Mouse (Mus musculus) midbrain, postnatal 0 days (tissue): ENCODE data around the gene Lat2. TPM values are rescaled to one million over a fixed set of nuclear protein-coding genes. Genes with fewer than 3 reads are reported as not detected.
A peak's percentile ranks its signal among the peaks of the same experiment; 100 is the strongest.

Experiments
- ATAC-seq: fragments of 200-750 bp; cut with Nextera tagmentation; 2 replicates; pipeline ENCODE4 v1.8.0; 2017; ENCODE audit warnings: moderate number of reproducible peaks, mild to moderate bottlenecking, moderate TSS enrichment, moderate library complexity; ENCODE audit not compliant: low FRiP score
- DNase-seq: peaks from one replicate; pipeline ENCODE4 v3.0.0-alpha.2; 2015; ENCODE audit warnings: low spot score
- H3K27ac ChIP-seq: fragments of 300-500 bp; sonication (generic); 2 replicates; pipeline ENCODE4 v1.5.1; 2014; ENCODE audit warnings: low read depth, mild to moderate bottlenecking, low read length, mixed read lengths
- H3K27me3 ChIP-seq: fragments of 300-500 bp; sonication (generic); 2 replicates; pipeline ENCODE4 v1.6.1; 2014; ENCODE audit warnings: low read length, control low read depth, mixed read lengths; ENCODE audit not compliant: insufficient read depth
- H3K36me3 ChIP-seq: fragments of 300-500 bp; sonication (generic); 2 replicates; pipeline ENCODE4 v1.6.1; 2014; ENCODE audit warnings: low read length, control low read depth, mixed read lengths; ENCODE audit not compliant: insufficient read depth
- H3K4me1 ChIP-seq: fragments of 300-500 bp; sonication (generic); 2 replicates; pipeline ENCODE4 v1.6.1; 2014; ENCODE audit warnings: mild to moderate bottlenecking, control low read depth, antibody characterized with exemption, low read length, mixed read lengths; ENCODE audit not compliant: insufficient read depth
- H3K4me2 ChIP-seq: fragments of 300-500 bp; sonication (generic); 2 replicates; pipeline ENCODE4 v1.6.1; 2014; ENCODE audit warnings: low read depth, mild to moderate bottlenecking, low read length, mixed read lengths; ENCODE audit not compliant: poor library complexity, severe bottlenecking
- H3K4me3 ChIP-seq: fragments of 300-500 bp; sonication (generic); 2 replicates; pipeline ENCODE4 v1.5.1; 2014; ENCODE audit warnings: low read depth, mild to moderate bottlenecking, low read length, moderate library complexity
- H3K9ac ChIP-seq: fragments of 300-500 bp; sonication (generic); replicated peaks from 2 replicates; pipeline ENCODE4 v1.6.1; 2014; ENCODE audit warnings: mild to moderate bottlenecking, low read length, moderate library complexity, mixed read lengths; ENCODE audit not compliant: poor library complexity, severe bottlenecking
- H3K9me3 ChIP-seq: fragments of 300-500 bp; sonication (generic); 2 replicates; pipeline ENCODE4 v1.6.1; 2016; ENCODE audit warnings: low read length, control low read depth
- CTCF ChIP-seq: IDR thresholded peaks from 2 replicates; pipeline ENCODE4 v1.5.1; 2016; ENCODE audit warnings: antibody characterized with exemption, mild to moderate bottlenecking
- WGBS: fragments of 180-500 bp; shearing (Covaris S2); extraction: QIAGEN DNeasy Blood & Tissue Kit; methylation state at CpG from one replicate; pipeline ENCODE4 v1.1.7; 2014; 5-methylcytosine and 5-hydroxymethylcytosine counted together
- polyA plus RNA-seq: library from polyadenylated mRNA; unstranded; fragments of >200 nt; fragmentation: Nextera tagmentation; extraction: Ambion mirVana; gene quantifications from 2 replicates; pipeline ENCODE4 v1.2.1, GENCODE M21; 2015
- total RNA-seq: library from RNA; depleted of rRNA; stranded (reverse); fragments of >200 nt; gene quantifications from 2 replicates; pipeline ENCODE4 v1.2.3, GENCODE M21; 2014

The Lat2 gene
- total and polyA plus RNA-seq, 2 experiments from 2014 or later, result 0.44 to 2.2 TPM

GRCm38 (mm10) chr5:134646461-134646860 is 31.6 kb upstream of the Lat2 start:
- Histone ChIP-seq H3K27me3 (no peaks in the 10 kb centered on the region), H3K9ac (no peak overlapping the region), H3K27ac (no peak overlapping the region), H3K9me3 (no peaks in the 10 kb centered on the region), H3K4me1 (no peaks in the 10 kb centered on the region), H3K4me2 (no peak overlapping the region), H3K36me3 (no peaks in the 10 kb centered on the region), H3K4me3 (no peak overlapping the region)
- WGBS, result 70% methylated on average over 4 of the region's 4 CpGs
- TF ChIP-seq CTCF, result no peak
- no peak for DNase-seq
- ATAC-seq, result no peak

- no peaks in the 10 kb centered on the region for H3K27me3 ChIP-seq
- no peaks in the 10 kb centered on the region for H3K9me3 ChIP-seq
- H3K36me3 ChIP-seq, result no peaks in the 10 kb centered on the region
- no peak overlapping the region for H3K4me3 ChIP-seq
- DNase-seq (peak; percentile 19), ATAC-seq (no peak)
- WGBS, result 76% methylated on average over 8 of the region's 8 CpGs
- H3K9ac ChIP-seq, result no peak overlapping the region
- H3K4me1 ChIP-seq, result no peaks in the 10 kb centered on the region
- no peak overlapping the region for H3K4me2 ChIP-seq
- TF ChIP-seq CTCF, result no peak
- H3K27ac ChIP-seq, result no peak overlapping the region
Measured at GRCm38 (mm10) chr5:134644643-134645118, 29.9 kb upstream of the Lat2 start.

- no peak overlapping the region for H3K4me3 ChIP-seq
- no peaks in the 10 kb centered on the region for H3K4me1 ChIP-seq
- H3K36me3 ChIP-seq, result no peaks in the 10 kb centered on the region
- no peak overlapping the region for H3K9ac ChIP-seq
- DNase-seq, result no peak
- WGBS, result 74% methylated on average over 1 of the region's 1 CpGs
- no peaks in the 10 kb centered on the region for H3K27me3 ChIP-seq
- no peak overlapping the region for H3K4me2 ChIP-seq
- no peaks in the 10 kb centered on the region for H3K9me3 ChIP-seq
- H3K27ac ChIP-seq, result no peak overlapping the region
- 0 out of 2 replicates have a peak, but pooled peaks have one; percentile 26 for TF ChIP-seq CTCF
- no peak for ATAC-seq
Measured at GRCm38 (mm10) chr5:134644121-134644520, 29.3 kb upstream of the Lat2 start.

GRCm38 (mm10) chr5:134640371-134640770 is 25.5 kb upstream of the Lat2 start:
- ATAC-seq, result no peak
- WGBS, result 93% methylated on average over 3 of the region's 3 CpGs
- Histone ChIP-seq H3K27ac (no peak overlapping the region), H3K27me3 (no peaks in the 10 kb centered on the region), H3K4me3 (no peak overlapping the region), H3K4me2 (no peak overlapping the region), H3K4me1 (peaks cover 6% of the 10 kb centered on the region; the same call in 1 of the 2 replicates), H3K36me3 (peaks cover 2% of the 10 kb centered on the region; the same call in 1 of the 2 replicates), H3K9ac (no peak overlapping the region), H3K9me3 (no peaks in the 10 kb centered on the region)
- no peak for TF ChIP-seq CTCF
- no peak for DNase-seq

GRCm38 (mm10) chr5:134639269-134639682 is 24.5 kb upstream of the Lat2 start, which contains the start of gene Eif4h:
Gene Eif4h (minus strand): TSS chr5:134639490.
- Histone ChIP-seq H3K4me3 (peak within 1 kb of the TSS; percentile 99), H3K9ac (peak within 1 kb of the TSS; percentile 98), H3K4me1 (peaks cover 6% of the 10 kb centered on the region; the same call in 1 of the 2 replicates), H3K27ac (peak within 1 kb of the TSS; percentile 97), H3K9me3 (no peaks in the 10 kb centered on the region), H3K36me3 (peaks cover 5% of the 10 kb centered on the region; the same call in 1 of the 2 replicates), H3K4me2 (peak within 1 kb of the TSS; percentile 59), H3K27me3 (no peaks in the 10 kb centered on the region)
- TF ChIP-seq CTCF, result no peak
- ATAC-seq (peak; percentile 92), DNase-seq (peak; percentile 97)
- 0% methylated on average over 49 of the region's 52 CpGs for WGBS

GRCm38 (mm10) chr5:134638461-134639268 is 23.8 kb upstream of the Lat2 start:
- Histone ChIP-seq H3K27ac (peak overlapping the region; percentile 97), H3K4me3 (peak overlapping the region; percentile 99), H3K9me3 (no peaks in the 10 kb centered on the region), H3K36me3 (peaks cover 5% of the 10 kb centered on the region; the same call in 1 of the 2 replicates), H3K4me1 (peaks cover 6% of the 10 kb centered on the region; the same call in 1 of the 2 replicates), H3K9ac (peak overlapping the region; percentile 98), H3K4me2 (peak overlapping the region; percentile 59), H3K27me3 (no peaks in the 10 kb centered on the region)
- TF ChIP-seq CTCF, result no peak
- DNase-seq (peak; percentile 20), ATAC-seq (peak; percentile 63)
- 1% methylated on average over 83 of the region's 85 CpGs for WGBS
